Mouse (Mus musculus) activated CD4-positive, CD25-positive, alpha-beta regulatory T cell, adult 9 weeks (primary cell): ENCODE measurements around the gene Otop1. TPM values are rescaled to one million over a fixed set of nuclear protein-coding genes. Genes with fewer than 3 reads are reported as not detected.

Experiments
- polyA plus RNA-seq: library from polyadenylated mRNA; unstranded; fragments of 100-300 nt; shearing (Covaris generic); gene quantifications from one replicate; pipeline ENCODE4 v1.2.1, GENCODE M21; 2017

The Otop1 gene
- not detected for polyA plus RNA-seq

GRCm38 (mm10) chr5:38275771-38276170, at the start of gene Otop1:
TSS of gene Otop1 (plus strand) at chr5:38275972.

GRCm38 (mm10) chr5:38260107-38260682, 15.6 kb upstream of the Otop1 start, which contains the start of gene Tmem128:
TSS of gene Tmem128 (plus strand) at chr5:38260185.

GRCm38 (mm10) chr5:38318966-38319786, 43.4 kb downstream of the Otop1 start, which contains the start of gene Drd5:
TSS of gene Drd5 (plus strand) at chr5:38319367.

Other genes starting within 250 kb of the Otop1 start
- 43.3 TPM for gene Stx18, start 237.2 kb upstream of the Otop1 start, polyA plus RNA-seq
- 0.98 TPM for gene Nsg1, start 116.1 kb upstream of the Otop1 start, polyA plus RNA-seq
- 23.9 TPM for gene Zbtb49, start 55.5 kb upstream of the Otop1 start, polyA plus RNA-seq
- gene Lyar, start 55.5 kb upstream of the Otop1 start, polyA plus RNA-seq, result 44.1 TPM
- 131 TPM for gene Tmem128, start 15.8 kb upstream of the Otop1 start, polyA plus RNA-seq
- gene Drd5, start 43.4 kb downstream of the Otop1 start, polyA plus RNA-seq, result not detected
- 7.5 TPM for gene Slc2a9, start 227.2 kb downstream of the Otop1 start, polyA plus RNA-seq